Mouse (Mus musculus) ES-E14 (cell line): Measurements from ENCODE around the gene Hunk. TPM values are rescaled to one million over a fixed set of nuclear protein-coding genes. Genes with fewer than 3 reads are reported as not detected.

Experiments
- DNase-seq: peaks from one replicate; pipeline ENCODE4 v3.0.0-alpha.2; 2013; ENCODE audit warnings: low read depth, low spot score
- H3K27ac ChIP-seq: 2 replicates; pipeline ENCODE4 v1.5.1; 2012; ENCODE audit warnings: low read depth, mild to moderate bottlenecking, low read length, moderate library complexity, mixed read lengths; ENCODE audit not compliant: poor library complexity, insufficient read depth, severe bottlenecking
- H3K36me3 ChIP-seq: 2 replicates; pipeline ENCODE4 v1.6.1; 2012; ENCODE audit warnings: mild to moderate bottlenecking, low read length, moderate library complexity, mixed read lengths; ENCODE audit not compliant: control insufficient read depth, poor library complexity, insufficient read depth, severe bottlenecking
- H3K4me1 ChIP-seq, 2 experiments: fragments of 150-350 bp in 1 of 2; sonication (generic) in 1 of 2; 2 replicates each; pipeline ENCODE4 v1.6.1; 2012; ENCODE audit warnings: low read length in 2 of 2, mild to moderate bottlenecking in 1 of 2, mixed read lengths in 1 of 2; ENCODE audit not compliant: control insufficient read depth in 2 of 2, insufficient read depth in 2 of 2, poor library complexity in 1 of 2
- H3K4me3 ChIP-seq, 2 experiments: fragments of 150-350 bp in 1 of 2; sonication (generic) in 1 of 2; 2 replicates each; pipeline ENCODE4 v1.5.1; 2012; ENCODE audit warnings: low read length in 2 of 2, low read depth in 1 of 2, mild to moderate bottlenecking in 1 of 2, mixed read lengths in 1 of 2; ENCODE audit not compliant: insufficient read depth in 1 of 2, poor library complexity in 1 of 2, severe bottlenecking in 1 of 2
- H3K9ac ChIP-seq: 2 replicates; pipeline ENCODE4 v1.6.1; 2012; ENCODE audit warnings: low read depth, mild to moderate bottlenecking, low read length, mixed read lengths; ENCODE audit not compliant: poor library complexity, insufficient read depth, severe bottlenecking
- H3K9me3 ChIP-seq: fragments of 150-350 bp; sonication (generic); 2 replicates; pipeline ENCODE4 v1.6.1; 2012; ENCODE audit warnings: low read depth, mild to moderate bottlenecking, low read length; ENCODE audit not compliant: control insufficient read depth, insufficient read depth
- CHD2 ChIP-seq: IDR thresholded peaks from 2 replicates; pipeline ENCODE4 v1.6.1; 2014; ENCODE audit warnings: mild to moderate bottlenecking, low read depth, low read length, inconsistent platforms
- HCFC1 ChIP-seq: IDR thresholded peaks from 2 replicates; pipeline ENCODE4 v1.6.1; 2012; ENCODE audit warnings: low read length, inconsistent platforms, borderline replicate concordance; ENCODE audit not compliant: insufficient read depth
- MAFK ChIP-seq: IDR thresholded peaks from 2 replicates; pipeline ENCODE4 v1.6.1; 2014; ENCODE audit warnings: mild to moderate bottlenecking, low read depth, low read length, inconsistent platforms; ENCODE audit not compliant: insufficient read depth
- ZC3H11A ChIP-seq: IDR thresholded peaks from 2 replicates; pipeline ENCODE4 v1.6.1; 2012; ENCODE audit warnings: low read depth, mild to moderate bottlenecking, inconsistent platforms, low read length, borderline replicate concordance
- ZNF384 ChIP-seq: IDR thresholded peaks from 2 replicates; pipeline ENCODE4 v1.6.1; 2012; ENCODE audit warnings: low read depth, low read length, inconsistent platforms
- in situ Hi-C, 2 experiments: fragments of 600-800 bp; cut with MboI; formaldehyde crosslinking; loops; one replicate each; pipeline ENCODE4 v1.15.1; 2025; ENCODE audit warnings: low sequenced_read_pairs in 2 of 2, inconsistent platforms in 1 of 2; ENCODE audit not compliant: unreplicated experiment in 2 of 2
- total RNA-seq: library from RNA; depleted of rRNA; stranded (reverse); fragments of 300-350 nt; gene quantifications from 2 replicates; pipeline ENCODE4 v1.2.3, GENCODE M21; 2012

Hunk gene
- total RNA-seq, 1 experiment: 9.2 TPM

DNA sequence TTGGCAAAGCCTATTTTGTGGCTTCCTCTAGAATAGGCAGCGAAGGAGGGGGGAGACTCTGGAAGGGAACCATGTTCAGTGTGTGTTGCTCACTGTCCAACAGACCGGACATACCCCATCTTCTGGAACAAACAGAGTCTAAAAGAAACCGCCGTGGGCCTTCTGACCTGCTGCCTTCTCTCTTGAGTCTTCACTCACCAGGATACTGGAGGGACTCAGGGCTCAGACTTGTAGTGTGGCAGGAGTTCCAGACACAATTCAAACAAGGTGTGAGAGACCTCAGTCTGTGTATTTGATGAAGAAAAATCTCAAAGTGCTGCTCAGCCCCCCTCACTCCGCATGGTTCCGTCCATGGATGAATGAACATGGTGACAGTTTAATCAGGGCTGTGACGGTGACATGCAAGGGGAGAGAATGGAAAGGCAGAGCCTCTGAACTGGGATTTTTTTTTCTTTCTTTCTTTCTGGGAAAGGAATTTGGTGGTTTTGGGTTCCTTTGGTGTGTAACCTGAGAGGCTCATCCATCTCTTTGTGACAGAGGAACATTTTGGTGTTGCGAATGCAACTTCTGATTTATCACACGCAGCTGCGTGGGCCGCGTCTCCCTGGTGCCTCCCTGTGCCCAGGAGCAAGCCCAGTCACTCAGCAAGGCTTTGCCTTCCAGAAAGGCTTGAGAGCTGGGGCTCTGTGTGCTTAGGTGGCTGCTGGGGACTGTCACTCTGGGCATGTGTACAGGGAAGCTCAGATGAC lies 21.9 kb downstream of the Hunk start:
- Histone ChIP-seq H3K9me3 (no peaks in the 10 kb centered on the region), H3K4me1 (peaks cover 9 to 28% of the 10 kb centered on the region in 2 experiments), H3K36me3 (peaks cover 7% of the 10 kb centered on the region; the same call in 1 of the 2 replicates), H3K27ac (no peak overlapping the region), H3K4me3 (no peak overlapping the region), H3K9ac (no peak overlapping the region)
- in situ Hi-C loops: no loop called here
- DNase-seq: no peak
- no peak for TF ChIP-seq MAFK
- TF ChIP-seq ZC3H11A: no peak
- TF ChIP-seq ZNF384: no peak
- TF ChIP-seq HCFC1: no peak
- TF ChIP-seq CHD2: no peak

DNA sequence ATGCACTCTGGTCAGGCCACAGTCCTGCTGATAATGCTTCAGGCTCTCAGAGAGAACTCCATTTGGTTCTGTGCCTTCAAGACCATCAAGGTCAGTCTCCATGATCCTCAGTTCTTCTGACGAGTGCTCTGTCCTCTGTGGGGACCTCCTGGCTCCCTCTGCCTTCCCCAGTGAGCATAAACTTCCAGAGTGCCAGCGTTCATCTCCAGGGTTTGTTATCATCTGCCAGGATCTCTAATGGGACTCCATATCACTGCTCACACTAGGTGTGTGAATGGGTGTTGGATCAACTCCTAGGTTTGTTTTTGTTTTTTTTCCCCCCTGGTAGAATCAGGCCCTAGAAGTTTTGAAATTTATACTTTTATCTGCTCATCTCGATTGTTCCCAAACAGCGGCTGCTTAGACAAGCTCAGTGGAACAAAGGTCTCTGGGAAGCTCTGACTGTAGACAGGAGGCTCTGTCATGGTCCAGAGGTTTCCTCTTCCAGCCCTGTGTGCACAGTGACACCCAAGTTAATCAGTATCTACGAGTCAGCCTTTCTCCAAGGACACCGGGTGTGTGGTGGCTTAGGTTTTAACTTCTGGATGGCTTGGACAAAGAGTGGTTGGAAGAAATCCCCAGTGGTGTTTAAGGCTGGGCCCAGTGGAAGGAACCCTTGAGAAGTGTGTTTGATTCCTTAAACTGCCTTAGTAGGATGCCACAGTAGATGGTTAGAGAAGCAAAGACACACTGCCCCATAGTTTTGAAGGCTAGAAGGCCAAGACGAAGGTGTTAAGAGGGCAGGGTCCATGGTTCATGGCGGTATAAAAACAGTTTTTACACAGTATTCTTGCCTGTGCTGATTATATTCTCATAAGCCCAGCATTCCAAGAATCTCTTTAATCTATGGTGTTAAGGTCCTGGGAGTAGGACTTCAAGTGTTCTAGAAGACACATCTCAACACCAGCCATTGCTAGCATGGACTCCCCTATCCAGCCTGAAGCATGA lies 26.6 kb downstream of the Hunk start:
- in situ Hi-C loops: no loop called here
- peaks cover 7 to 18% of the 10 kb centered on the region in 2 experiments for H3K4me1 ChIP-seq
- H3K9me3 ChIP-seq: no peaks in the 10 kb centered on the region
- no peak for DNase-seq
- H3K27ac ChIP-seq: no peak overlapping the region
- no peak for TF ChIP-seq ZNF384
- TF ChIP-seq ZC3H11A: no peak
- H3K4me3 ChIP-seq: no peak overlapping the region
- no peak overlapping the region for H3K9ac ChIP-seq
- peaks cover 13% of the 10 kb centered on the region; the same call in 1 of the 2 replicates for H3K36me3 ChIP-seq

DNA sequence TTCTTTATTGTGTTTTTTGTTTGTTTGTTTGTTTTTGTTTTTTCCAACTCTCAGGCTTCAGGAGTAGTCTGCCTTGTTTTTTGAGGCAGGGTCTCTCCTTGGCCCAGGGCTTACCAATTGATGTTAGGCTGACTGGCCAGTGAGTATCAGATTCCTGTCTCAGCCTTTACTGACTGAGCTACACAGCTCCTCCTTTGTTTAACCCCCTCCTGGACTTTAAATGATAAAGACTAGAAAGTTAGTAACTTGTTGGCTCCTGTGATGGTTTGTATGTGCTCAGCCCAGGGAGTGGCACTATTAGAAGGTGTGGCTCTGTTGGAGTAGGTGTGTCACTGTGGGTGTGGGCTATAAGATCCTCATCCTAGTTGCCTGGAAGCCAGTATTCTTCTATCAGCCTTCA lies 30.8 kb downstream of the Hunk start:
- H3K27ac ChIP-seq: peak overlapping the region; percentile 62; the same call in 1 of the 2 replicates
- in situ Hi-C loops: no loop called here

DNA sequence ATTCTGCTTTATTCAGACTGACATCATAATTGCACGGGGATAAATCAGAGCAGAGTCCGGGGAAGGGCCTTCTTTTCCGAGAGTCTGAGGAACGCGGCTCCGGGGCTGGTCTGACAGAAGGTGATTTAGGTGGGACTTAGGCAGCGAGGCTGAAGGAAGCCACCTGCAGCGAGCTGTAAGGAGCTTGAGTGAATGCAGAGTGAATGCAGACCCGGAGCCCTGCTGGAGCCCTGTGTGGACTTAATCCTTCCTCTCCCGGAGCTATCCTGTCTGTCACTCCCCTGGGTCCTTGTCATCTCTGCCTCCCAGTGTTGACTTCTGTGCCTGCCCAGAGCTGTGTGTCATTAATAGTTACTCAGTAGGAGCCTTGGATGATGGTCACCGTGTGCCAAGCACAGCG lies 32.8 kb downstream of the Hunk start:
- Histone ChIP-seq H3K4me1 (peaks cover 5 to 19% of the 10 kb centered on the region in 2 experiments), H3K27ac (no peak overlapping the region), H3K4me3 (no peak overlapping the region), H3K9ac (peak overlapping the region; percentile 51; the same call in 1 of the 2 replicates), H3K36me3 (peaks cover 7% of the 10 kb centered on the region; the same call in 1 of the 2 replicates), H3K9me3 (no peaks in the 10 kb centered on the region)
- TF ChIP-seq ZNF384 (no peak), MAFK (no peak), CHD2 (no peak), HCFC1 (no peak), ZC3H11A (no peak)
- in situ Hi-C loops: no loop called here
- no peak for DNase-seq

More for the DNA sequence above, 30.8 kb downstream of the Hunk start:
- TF ChIP-seq HCFC1 (no peak), ZC3H11A (no peak), CHD2 (no peak)
- H3K9me3 ChIP-seq: no peaks in the 10 kb centered on the region
- no peak for DNase-seq
- H3K36me3 ChIP-seq: peaks cover 14% of the 10 kb centered on the region; the same call in 1 of the 2 replicates
- peaks cover 5 to 14% of the 10 kb centered on the region in 2 experiments for H3K4me1 ChIP-seq
- H3K4me3 ChIP-seq: no peak overlapping the region
- H3K9ac ChIP-seq: no peak overlapping the region
